Mouse (Mus musculus): ENCODE data around the gene Trim25. TPM values are rescaled to one million over a fixed set of nuclear protein-coding genes. Genes with fewer than 3 reads are reported as not detected.

Gene Trim25
- total RNA-seq (2021) = 1 to 10 TPM; 3.7 to 3.9 TPM
- long read RNA-seq, experiment 1, full-length matches to known transcripts = 1 of 1 reads
- long read RNA-seq, experiment 1, partial matches to known transcripts = 0 of 1 reads
- long read RNA-seq, experiment 1, other reads (novel, unspliced or antisense) = 0 of 1 reads
- long read RNA-seq, experiment 2 = 0 reads

DNA sequence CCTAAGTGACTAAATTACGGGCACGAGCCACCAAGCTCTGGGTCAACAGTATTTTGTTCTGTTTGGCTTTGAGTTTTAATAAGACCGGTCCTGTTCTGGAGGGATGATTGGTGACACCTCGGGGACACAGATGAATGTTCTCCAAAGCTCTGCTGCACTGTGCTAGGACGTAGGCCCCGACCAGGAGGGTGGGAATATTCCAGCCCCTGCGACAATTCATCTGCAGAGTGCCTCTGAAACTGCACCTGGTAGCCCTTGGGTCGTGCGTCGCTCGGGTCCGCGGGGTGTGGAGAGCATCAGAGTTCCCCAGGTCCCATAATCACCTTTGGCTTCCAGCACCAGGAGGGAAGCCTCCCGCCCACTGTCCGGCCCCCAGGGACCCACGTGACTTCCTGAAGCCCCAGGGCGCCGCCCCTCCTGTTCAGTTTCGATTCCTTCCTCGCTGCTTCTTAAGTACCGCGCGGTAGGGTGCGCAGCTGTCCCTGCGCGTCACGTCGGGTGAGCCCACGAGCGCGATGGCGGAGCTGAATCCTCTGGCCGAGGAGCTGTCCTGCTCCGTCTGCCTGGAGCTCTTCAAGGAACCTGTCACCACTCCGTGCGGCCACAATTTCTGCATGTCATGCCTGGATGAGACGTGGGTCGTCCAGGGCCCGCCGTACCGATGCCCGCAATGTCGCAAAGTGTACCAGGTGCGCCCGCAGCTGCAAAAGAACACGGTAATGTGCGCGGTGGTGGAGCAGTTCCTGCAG lies at the start of gene Trim25:
Gene Trim25 (plus strand): TSS at position 403 of the 749 bp plus-strand sequence.
- Histone ChIP-seq H3K4me3 (peak within 1 kb of the TSS; percentile 49), H3K27ac (peak within 1 kb of the TSS; percentile 49)
- intact Hi-C loops (cut with DNase I) = no loop called here
- TF ChIP-seq CTCF (IDR thresholded peaks at IDR 0.05) = no peak
- DNase-seq (ENCODE audit: extremely low spot score in 1 of 2, low spot score in 2 of 2) = peak; percentile 46 to 63

DNA sequence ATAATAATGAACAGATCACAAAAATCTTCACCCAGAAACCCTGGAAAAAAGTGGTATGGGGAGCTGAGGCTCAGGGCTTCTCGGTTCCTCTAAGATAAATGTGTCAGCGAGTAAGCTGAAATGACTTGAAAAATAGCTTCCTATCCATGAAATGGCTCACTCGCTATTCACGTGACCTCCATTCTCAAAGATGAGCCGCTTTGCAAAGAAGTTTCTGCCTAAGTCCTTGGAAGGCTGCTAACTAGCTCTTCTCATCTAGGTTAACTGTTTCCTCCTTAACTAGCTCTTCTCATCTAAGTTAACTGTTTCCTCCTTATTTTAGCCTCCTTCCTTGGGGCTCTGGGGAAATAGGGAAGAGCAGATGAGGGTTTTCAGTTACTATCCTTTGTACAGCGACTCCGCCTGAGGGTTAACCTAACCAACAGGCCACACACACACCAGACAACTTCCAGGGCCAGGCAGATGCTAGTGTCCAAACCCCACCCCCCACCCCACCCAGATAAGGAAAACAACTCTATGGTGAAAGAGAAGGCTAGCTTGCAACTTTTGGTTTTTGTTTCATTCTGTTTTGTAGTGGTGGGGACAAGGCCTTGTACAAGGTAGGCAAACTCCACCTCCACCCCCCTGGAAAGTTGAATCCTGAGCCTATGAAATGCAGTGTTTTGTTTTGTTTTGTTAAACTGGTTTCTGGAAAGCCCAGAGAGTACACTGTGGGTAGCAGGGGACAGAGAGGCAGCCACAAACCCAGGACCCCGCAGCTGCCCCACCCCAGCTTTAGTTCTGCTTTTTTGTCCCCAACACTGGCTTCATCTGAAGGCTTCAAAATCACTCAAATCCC lies 49.2 kb upstream of the Trim25 start:
- Histone ChIP-seq H3K4me3 (no peak overlapping the region), H3K27ac (no peak overlapping the region)
- intact Hi-C loops (cut with DNase I) = no loop called here
- no peak for TF ChIP-seq CTCF (IDR thresholded peaks at IDR 0.05)
- no peak for DNase-seq (ENCODE audit: extremely low spot score in 1 of 2, low spot score in 2 of 2)

DNA sequence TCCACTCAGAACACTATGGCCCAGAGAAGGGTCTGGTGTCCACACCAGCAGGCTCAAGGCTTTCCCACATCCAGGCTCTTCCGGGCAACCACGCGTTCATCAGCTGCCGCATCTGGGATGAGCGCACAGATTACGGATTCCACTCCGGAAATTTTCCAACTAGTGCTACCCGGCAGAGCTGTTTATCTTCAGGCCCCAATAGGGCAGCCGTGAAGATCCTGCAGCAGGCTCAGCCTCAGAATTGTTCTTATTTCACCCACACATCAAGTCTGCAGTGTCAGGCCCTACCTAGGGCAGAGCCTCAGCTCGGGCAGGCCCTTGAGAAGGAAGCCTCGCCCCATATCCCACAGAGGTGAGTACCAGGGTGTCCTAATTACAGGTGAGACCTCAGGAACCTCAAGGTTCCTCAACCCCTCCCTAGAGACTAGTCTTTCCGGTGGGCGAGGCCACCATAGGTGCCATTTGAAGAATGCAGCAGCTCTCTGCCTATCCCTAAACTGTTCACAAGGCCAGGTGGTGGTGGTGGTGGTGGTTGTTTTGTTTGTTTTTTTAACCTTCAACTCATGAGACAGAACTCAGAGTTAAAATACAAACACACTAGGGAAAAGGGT lies 48.4 kb upstream of the Trim25 start:
- H3K4me3 ChIP-seq = no peak overlapping the region

DNA sequence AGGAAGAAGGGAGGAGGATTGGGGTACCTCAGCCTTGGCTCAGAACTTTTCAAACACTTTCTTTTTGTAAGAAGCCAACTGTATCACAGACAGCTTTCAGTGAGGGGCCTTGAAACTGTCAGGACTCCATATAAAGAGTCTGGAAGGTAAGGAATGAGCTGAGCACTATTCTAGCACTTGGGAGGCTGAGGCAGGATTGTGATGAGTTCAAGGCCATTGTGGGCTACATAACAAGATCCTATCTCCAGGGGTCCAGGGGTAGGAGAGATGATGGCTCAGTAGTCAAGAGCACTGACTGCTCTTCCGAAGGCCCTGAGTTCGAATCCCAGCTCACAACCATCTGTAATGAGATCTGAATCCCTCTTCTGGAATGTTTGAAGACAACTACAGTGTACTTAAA lies 47.6 kb upstream of the Trim25 start:
- intact Hi-C loops (cut with DNase I) = no loop called here
- H3K4me3 ChIP-seq = no peak overlapping the region
- no peak for DNase-seq (ENCODE audit: extremely low spot score in 1 of 2, low spot score in 2 of 2)
- TF ChIP-seq CTCF (IDR thresholded peaks at IDR 0.05) = no peak
- no peak overlapping the region for H3K27ac ChIP-seq

More for the DNA sequence above, 48.4 kb upstream of the Trim25 start:
- no peak overlapping the region for H3K27ac ChIP-seq
- no peak for TF ChIP-seq CTCF (IDR thresholded peaks at IDR 0.05)
- intact Hi-C loops (cut with DNase I) = no loop called here
- no peak for DNase-seq (ENCODE audit: extremely low spot score in 1 of 2, low spot score in 2 of 2)

DNA sequence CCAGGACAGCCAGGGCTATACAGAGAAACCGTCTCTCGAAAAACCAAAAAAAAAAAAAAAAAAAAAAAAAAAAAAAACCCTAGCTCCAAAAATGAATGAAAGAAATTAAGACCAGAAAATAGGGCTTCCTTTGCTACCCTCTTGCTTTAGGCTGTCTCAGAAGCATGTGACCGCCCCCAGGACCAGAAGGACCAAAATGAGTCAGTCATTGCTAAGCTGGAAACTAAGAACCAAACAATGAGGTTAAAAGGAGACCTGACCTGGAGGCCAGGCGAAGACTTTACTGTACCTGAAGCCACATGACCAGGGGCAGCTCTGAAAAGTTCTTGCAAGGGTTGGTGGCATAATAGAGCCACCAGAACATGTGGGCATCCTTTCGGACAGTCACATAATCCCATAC lies 47.1 kb upstream of the Trim25 start:
- Histone ChIP-seq H3K4me3 (no peak overlapping the region), H3K27ac (no peak overlapping the region)
- intact Hi-C loops (cut with DNase I) = no loop called here
- DNase-seq (ENCODE audit: extremely low spot score in 1 of 2, low spot score in 2 of 2) = no peak
- no peak for TF ChIP-seq CTCF (IDR thresholded peaks at IDR 0.05)

GRCm38 (mm10) chr11:88953582-88953981 lies 45.6 kb upstream of the Trim25 start:
- Histone ChIP-seq H3K4me3 (no peak overlapping the region), H3K27ac (no peak overlapping the region)
- intact Hi-C loops (cut with DNase I) = no loop called here
- no peak for DNase-seq (ENCODE audit: extremely low spot score in 1 of 2, low spot score in 2 of 2)
- no peak for TF ChIP-seq CTCF (IDR thresholded peaks at IDR 0.05)

DNA sequence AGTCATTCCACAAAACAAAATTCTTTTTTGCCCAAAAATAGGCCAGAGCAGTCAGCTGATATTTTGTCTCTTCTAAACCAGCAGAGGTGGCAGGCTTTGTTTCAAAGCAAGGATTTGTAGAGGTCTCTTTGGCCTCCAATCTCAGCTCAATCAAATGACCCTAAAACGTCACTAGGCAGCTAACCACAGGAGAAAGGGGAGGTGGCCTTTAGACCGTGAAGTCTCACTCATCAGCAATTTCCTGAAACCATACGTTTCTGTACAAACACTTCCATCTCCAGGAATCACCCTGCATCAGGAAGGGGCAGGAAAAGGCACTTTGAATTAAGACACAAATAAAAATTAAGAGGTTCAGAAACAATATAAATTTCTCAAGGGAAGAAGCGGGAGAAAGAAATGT lies 44.4 kb upstream of the Trim25 start:
- intact Hi-C loops (cut with DNase I) = loop anchor here (1.0 to 5.0 kb wide), 3 partner anchors 47 to 107 kb away; partner anchors contain the start of gene Akap1
- Histone ChIP-seq H3K27ac (peak overlapping the region; percentile 65), H3K4me3 (peak overlapping the region; percentile 77)
- TF ChIP-seq CTCF (IDR thresholded peaks at IDR 0.05) = no peak
- no peak for DNase-seq (ENCODE audit: extremely low spot score in 1 of 2, low spot score in 2 of 2)

GRCm38 (mm10) chr11:88955217-88955969 lies 43.8 kb upstream of the Trim25 start, which contains the start of gene Scpep1:
TSS of gene Scpep1 (minus strand) at chr11:88955465.
- Histone ChIP-seq H3K27ac (peak within 1 kb of the TSS; percentile 65), H3K4me3 (peak within 1 kb of the TSS; percentile 77)
- peak; percentile 94 for DNase-seq (ENCODE audit: extremely low spot score in 1 of 2, low spot score in 2 of 2)
- TF ChIP-seq CTCF (IDR thresholded peaks at IDR 0.05) = peak; percentile 86
- intact Hi-C loops (cut with DNase I) = loop anchor here (1.0 to 5.0 kb wide), 3 partner anchors 47 to 107 kb away; partner anchors contain the start of gene Akap1

GRCm38 (mm10) chr11:88958851-88959250 lies 40.3 kb upstream of the Trim25 start:
- H3K27ac ChIP-seq = no peak overlapping the region
- intact Hi-C loops (cut with DNase I) = loop anchor here (5.0 kb wide), 1 partner anchor 97 kb away; the partner anchor contains the start of gene Akap1
- no peak for DNase-seq (ENCODE audit: extremely low spot score in 1 of 2, low spot score in 2 of 2)
- no peak for TF ChIP-seq CTCF (IDR thresholded peaks at IDR 0.05)
- H3K4me3 ChIP-seq = no peak overlapping the region

DNA sequence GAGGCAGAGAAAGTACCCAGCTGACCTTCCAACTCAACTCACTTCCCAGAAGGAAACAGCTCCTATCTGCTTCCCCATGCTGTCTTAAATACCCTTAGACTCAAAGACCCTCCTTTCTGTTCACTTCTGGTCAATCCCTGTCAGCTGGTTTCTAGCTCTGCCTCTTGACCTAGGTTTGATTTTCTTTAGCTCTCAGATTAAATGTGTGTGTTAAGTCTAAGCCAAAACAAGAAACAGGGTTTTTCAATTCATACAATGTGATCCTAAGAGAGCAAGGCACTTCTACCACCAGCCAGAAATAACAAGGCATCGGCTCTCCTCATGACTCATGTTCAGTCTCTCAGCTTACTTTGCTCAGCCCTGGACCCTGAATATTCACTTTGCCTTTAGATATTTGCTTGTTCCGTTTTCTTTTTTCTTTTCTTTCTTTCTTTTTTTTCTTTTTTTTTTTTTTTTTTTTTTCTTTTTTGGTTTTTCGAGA lies 32.3 kb upstream of the Trim25 start, which contains the start of gene Elobl:
Gene Elobl (minus strand): TSS at position 51 of the 481 bp plus-strand sequence.
- Histone ChIP-seq H3K4me3 (no peak within 1 kb of the TSS), H3K27ac (no peak within 1 kb of the TSS)
- DNase-seq (ENCODE audit: extremely low spot score in 1 of 2, low spot score in 2 of 2) = no peak
- TF ChIP-seq CTCF (IDR thresholded peaks at IDR 0.05) = no peak
- intact Hi-C loops (cut with DNase I) = no loop called here
